Mouse (Mus musculus) urinary bladder, postnatal 10 days (tissue): ENCODE results near the gene Vmn2r92.
"Not testable (repeated sequence)": the region's sequence is repeated elsewhere in the genome, so short reads cannot be mapped to it uniquely, and the experiment has no call there.

Experiments
- DNase-seq: peaks from one replicate; pipeline ENCODE4 v3.0.0; 2022; ENCODE audit warnings: low spot score

Gene Vmn2r92

DNA sequence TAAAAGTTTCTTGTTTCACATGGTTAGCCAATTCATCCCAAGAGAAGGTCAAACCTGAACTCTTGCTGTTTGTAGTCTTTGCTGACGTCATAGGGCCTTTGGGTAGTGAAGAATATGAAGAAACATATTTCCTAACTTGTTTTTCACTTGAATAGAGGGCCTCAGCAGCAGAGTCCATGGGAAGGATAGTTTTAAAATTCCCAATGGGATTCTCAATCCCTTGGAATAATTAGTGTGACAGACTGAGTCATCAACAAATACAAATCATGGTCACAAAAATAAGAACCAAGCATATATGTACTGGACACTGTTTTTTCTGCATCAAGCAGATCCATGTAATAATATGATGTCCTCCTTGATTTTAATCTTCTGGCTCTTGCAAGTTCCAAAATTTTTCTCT, at the start of gene Vmn2r92:
Vmn2r92 (plus strand) TSS at position 301 of the 400 bp plus-strand sequence.
- not testable (repeated sequence) for DNase-seq

GRCm38 (mm10) chr17:18102265-18102664, 49.4 kb upstream of the Vmn2r92 start:
- DNase-seq, result not testable (repeated sequence)

DNA sequence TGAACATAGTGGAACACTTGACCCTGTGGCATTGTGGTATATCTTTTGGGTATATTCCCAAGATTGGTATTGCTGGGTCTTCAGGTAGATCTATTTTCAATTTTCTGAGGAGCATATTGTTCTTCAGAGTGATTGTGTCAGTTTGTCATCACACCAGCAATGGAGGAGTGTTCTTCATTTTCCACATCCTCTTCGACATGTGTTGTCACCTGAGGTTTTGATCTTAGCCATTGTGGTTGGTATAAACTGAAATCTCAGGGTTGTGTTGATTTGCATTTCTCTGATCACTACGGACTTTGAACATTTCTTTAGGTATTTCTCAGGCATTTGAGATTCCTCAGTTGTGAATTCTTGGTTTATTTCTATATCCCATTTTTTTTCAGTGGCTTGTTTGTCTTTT, 9.5 kb downstream of the Vmn2r92 start:
- DNase-seq, result not testable (repeated sequence)

- no peak for DNase-seq
These were observed 38.0 kb downstream of the Vmn2r92 start for GRCm38 (mm10) chr17:18189732-18190131.

DNA sequence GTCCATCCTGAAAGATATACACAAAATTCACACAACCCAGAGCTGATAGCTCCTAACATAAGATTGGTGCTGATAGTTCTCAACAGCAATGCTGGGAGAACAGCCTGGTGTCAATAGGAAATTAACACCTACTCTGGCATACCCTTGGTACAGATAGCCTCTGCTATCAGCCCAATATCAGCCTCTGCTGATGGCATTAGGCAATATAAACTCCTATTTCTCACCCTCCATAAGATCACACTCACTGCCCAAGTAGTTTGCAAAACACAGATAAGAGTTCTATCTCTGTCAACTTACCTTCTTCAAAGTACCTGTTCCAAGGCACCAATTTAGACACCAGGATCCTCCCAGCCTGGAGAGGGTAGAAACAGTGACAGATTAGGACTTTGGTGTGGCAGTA, 69.6 kb downstream of the Vmn2r92 start:
- no peak for DNase-seq

- no peak for DNase-seq
These were observed 80.3 kb downstream of the Vmn2r92 start for GRCm38 (mm10) chr17:18231996-18232395.

DNA sequence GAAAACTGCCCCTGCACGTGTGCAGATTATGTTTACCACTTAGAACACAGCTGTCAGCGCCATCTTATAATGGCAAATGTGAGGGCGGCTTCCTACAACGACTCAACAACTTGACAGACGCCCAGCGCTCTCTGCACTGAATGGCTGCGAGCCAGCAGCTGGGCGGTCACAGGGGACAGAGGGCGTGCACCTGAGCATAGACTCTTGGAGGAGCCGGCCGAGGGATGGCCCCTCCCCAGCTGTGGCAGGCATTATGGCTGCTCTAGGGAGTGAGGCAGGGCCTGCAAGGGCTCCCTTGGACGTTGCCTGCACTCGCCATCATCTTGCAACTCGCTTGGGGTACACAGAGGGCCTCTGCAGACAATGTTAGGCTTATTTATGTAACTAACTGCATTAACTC, 85.2 kb downstream of the Vmn2r92 start:
- no peak for DNase-seq
